Mouse (Mus musculus): ENCODE measurements around the gene Rec114. TPM values are rescaled to one million over a fixed set of nuclear protein-coding genes. Genes with fewer than 3 reads are reported as not detected.

Gene Rec114
- 112 and 135 TPM in 2 replicates for total RNA-seq (2012; rRNA removed)
- polyA plus RNA-seq (2012; ENCODE audit: insufficient read depth in 1 of 2, insufficient read length in 2 of 2, low read depth in 1 of 2, low replicate concordance in 2 of 2, missing spikeins in 1 of 2): 100 to 1,000 TPM in 1 of 2 experiments, not detected in 1; 111 TPM

DNA sequence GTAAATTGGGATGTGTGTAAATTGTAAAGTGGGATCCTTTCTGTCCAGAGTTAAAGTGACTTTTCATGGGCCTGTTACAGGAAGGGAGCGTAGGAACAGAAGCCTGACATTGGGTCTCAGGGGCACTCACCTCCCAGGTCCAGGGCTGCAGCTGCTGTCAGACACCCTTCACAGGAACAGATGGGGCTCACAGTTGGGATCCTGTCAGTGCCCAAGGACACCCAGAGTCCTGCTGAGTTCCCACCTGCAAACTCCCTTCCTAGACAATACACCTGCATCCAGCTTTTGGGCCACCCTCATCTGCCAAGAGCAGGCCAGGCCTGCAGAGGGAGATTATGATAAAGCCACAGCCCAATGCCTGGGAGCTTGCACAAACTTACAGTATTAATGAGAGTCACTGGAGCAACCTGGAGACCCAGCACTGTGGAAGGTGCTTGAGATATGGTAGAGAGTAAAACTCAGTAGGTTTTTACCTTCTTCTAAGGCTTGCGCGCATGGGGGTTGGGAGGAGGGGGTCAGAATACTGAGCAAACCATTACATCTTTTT lies at the start of gene Rec114:
TSS of gene Rec114 (minus strand) at position 263 of the 547 bp plus-strand sequence.
- TF ChIP-seq POLR2AphosphoS5 (IDR thresholded peaks at IDR 0.05; ENCODE audit: borderline replicate concordance, low read depth, low read length) (no peak), MXI1 (IDR thresholded peaks at IDR 0.05; ENCODE audit: low read depth, low read length) (no peak), SMC3 (IDR thresholded peaks at IDR 0.05; ENCODE audit: low read depth, low read length) (no peak), ELF1 (IDR thresholded peaks at IDR 0.05; ENCODE audit: low read depth, low read length) (no peak), ZC3H11A (IDR thresholded peaks at IDR 0.05; ENCODE audit: low read depth, low read length) (no peak), RCOR1 (IDR thresholded peaks at IDR 0.05; ENCODE audit: low read depth, low read length) (no peak), USF1 (IDR thresholded peaks at IDR 0.05; ENCODE audit: low read depth, low read length) (no peak), POLR2AphosphoS2 (IDR thresholded peaks at IDR 0.05; ENCODE audit: low read length) (no peak), NELFE (IDR thresholded peaks at IDR 0.05; ENCODE audit: low read depth, low read length) (no peak), SIN3A (IDR thresholded peaks at IDR 0.05; ENCODE audit: low read length) (no peak), UBTF (IDR thresholded peaks at IDR 0.05; ENCODE audit: borderline replicate concordance, insufficient read depth, low read depth, low read length) (no peak)

DNA sequence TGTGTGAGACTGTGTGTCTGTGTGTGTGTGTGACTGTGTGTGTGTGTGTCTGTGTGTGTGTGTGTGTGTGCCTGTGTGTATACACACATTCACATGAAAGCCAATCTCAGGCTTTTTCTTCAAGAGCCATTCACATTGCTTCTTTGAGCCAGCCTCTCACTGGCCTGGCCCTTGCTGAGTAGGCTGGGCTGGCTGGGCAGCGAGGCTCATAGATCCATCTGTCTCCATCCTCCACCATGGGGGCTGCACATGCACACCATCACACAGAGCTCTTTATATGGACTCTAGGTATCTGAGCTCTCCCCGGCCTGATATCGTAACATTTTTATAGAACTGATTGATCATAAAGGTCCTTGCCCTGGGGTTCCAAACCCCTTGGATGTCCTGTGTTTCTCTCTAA lies 45.7 kb upstream of the Rec114 start:
- Histone ChIP-seq H3K79me2 (ENCODE audit: control insufficient read depth, insufficient read depth, low read length, poor library complexity) (no peaks in the 10 kb centered on the region), H3K27me3 (ENCODE audit: control insufficient read depth in 1 of 2, insufficient read depth in 2 of 2, low read length in 2 of 2) (peaks cover 3 to 9% of the 10 kb centered on the region in 2 experiments), H3K27ac (ENCODE audit: control insufficient read depth, low read depth, low read length) (no peak overlapping the region), H3K9me3 (replicated peaks; ENCODE audit: insufficient read depth, low read length) (no peaks in the 10 kb centered on the region), H3K36me3 (ENCODE audit: control insufficient read depth in 1 of 2, insufficient read depth in 2 of 2, low read length in 2 of 2) (no peaks in the 10 kb centered on the region), H3K4me1 (ENCODE audit: control insufficient read depth in 1 of 2, insufficient read depth in 2 of 2, low read length in 2 of 2) (no peaks in the 10 kb centered on the region), H3K4me3 (ENCODE audit: control insufficient read depth in 1 of 2, insufficient read depth in 1 of 2, low read depth in 2 of 2, low read length in 2 of 2) (no peak overlapping the region), H3K9ac (ENCODE audit: control insufficient read depth, low read depth, low read length, poor library complexity, severe bottlenecking) (no peak overlapping the region)
- DNase-seq (ENCODE audit: low read depth, low spot score): no peak
- TF ChIP-seq TBP (IDR thresholded peaks at IDR 0.05; ENCODE audit: low read depth, low read length): no peak
- TF ChIP-seq ETS1 (IDR thresholded peaks at IDR 0.05; ENCODE audit: low read depth, low read length): no peak
- TF ChIP-seq JUND (IDR thresholded peaks at IDR 0.05; ENCODE audit: low read depth, low read length): no peak
- no peak for TF ChIP-seq MAFK (IDR thresholded peaks at IDR 0.05; ENCODE audit: borderline replicate concordance, low read depth, low read length)
- TF ChIP-seq MAZ (IDR thresholded peaks at IDR 0.05; ENCODE audit: low read depth, low read length): no peak
- no peak for TF ChIP-seq TAL1 (IDR thresholded peaks at IDR 0.05; ENCODE audit: low read length)
- TF ChIP-seq NRF1 (IDR thresholded peaks at IDR 0.05; ENCODE audit: insufficient read depth, low read depth, low read length, poor library complexity, severe bottlenecking): no peak
- TF ChIP-seq MYB (IDR thresholded peaks at IDR 0.05; ENCODE audit: low read depth, low read length): no peak
- no peak for TF ChIP-seq SIN3A (IDR thresholded peaks at IDR 0.05; ENCODE audit: low read length)
- TF ChIP-seq ZKSCAN1 (IDR thresholded peaks at IDR 0.05; ENCODE audit: low read depth, low read length): no peak
- no peak for TF ChIP-seq NELFE (IDR thresholded peaks at IDR 0.05; ENCODE audit: low read depth, low read length)
- no peak for TF ChIP-seq ZC3H11A (IDR thresholded peaks at IDR 0.05; ENCODE audit: low read depth, low read length)

More for the DNA sequence above, at the start of gene Rec114:
- no peak for DNase-seq (ENCODE audit: low read depth, low spot score)
- Histone ChIP-seq H3K4me1 (ENCODE audit: control insufficient read depth in 1 of 2, insufficient read depth in 2 of 2, low read length in 2 of 2) (peaks cover 10 to 23% of the 10 kb centered on the region in 2 experiments), H3K9ac (ENCODE audit: control insufficient read depth, low read depth, low read length, poor library complexity, severe bottlenecking) (no peak within 1 kb of the TSS), H3K9me3 (replicated peaks; ENCODE audit: insufficient read depth, low read length) (no peaks in the 10 kb centered on the region), H3K4me3 (ENCODE audit: control insufficient read depth in 1 of 2, insufficient read depth in 1 of 2, low read depth in 2 of 2, low read length in 2 of 2) (no peak within 1 kb of the TSS), H3K27me3 (ENCODE audit: control insufficient read depth in 1 of 2, insufficient read depth in 2 of 2, low read length in 2 of 2) (no peaks in the 10 kb centered on the region), H3K36me3 (ENCODE audit: control insufficient read depth in 1 of 2, insufficient read depth in 2 of 2, low read length in 2 of 2) (peaks cover 0 to 24% of the 10 kb centered on the region in 2 experiments; a peak in 2 of 4 replicates), H3K27ac (ENCODE audit: control insufficient read depth, low read depth, low read length) (no peak within 1 kb of the TSS), H3K79me2 (ENCODE audit: control insufficient read depth, insufficient read depth, low read length, poor library complexity) (peaks cover 20% of the 10 kb centered on the region)

All from MEL (cell line).